Mouse (Mus musculus): ENCODE results near the gene Ahcyl1. TPM values are rescaled to one million over a fixed set of nuclear protein-coding genes. Genes with fewer than 3 reads are reported as not detected.

The Ahcyl1 gene
- polyA plus RNA-seq, 2 experiments: 28.6 to 30.1 TPM

DNA sequence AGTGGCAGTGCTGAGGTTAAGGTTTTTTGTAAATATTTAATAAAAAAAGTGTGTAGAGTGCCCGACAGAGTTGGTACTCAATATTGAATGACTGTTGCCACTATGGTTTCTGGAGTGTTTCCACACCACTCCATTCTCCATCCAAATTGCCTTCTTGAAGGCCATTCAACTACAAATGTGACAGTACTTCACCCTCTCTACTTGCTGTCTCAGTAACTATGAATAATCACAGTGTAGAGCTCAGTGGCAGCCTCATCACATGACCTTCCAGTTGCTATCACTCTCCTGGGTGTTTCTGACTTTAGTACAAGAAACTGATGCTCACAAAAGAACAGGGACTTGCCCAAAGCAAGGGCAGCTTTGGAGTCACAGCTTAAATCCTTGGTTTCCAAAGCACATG, 19.6 kb upstream of the Ahcyl1 start:
- TF ChIP-seq EP300 (IDR thresholded peaks at IDR 0.05; ENCODE audit: low read depth): no peak
- no peak for TF ChIP-seq CTCF (IDR thresholded peaks at IDR 0.05; ENCODE audit: low read depth)
- DNase-seq (ENCODE audit: low read depth in 3 of 3, low spot score in 3 of 3) (no peak), ATAC-seq (ENCODE audit: insufficient read depth) (no peak)
- H3K9ac ChIP-seq (replicated peaks): no peak overlapping the region
- H3K4me3 ChIP-seq (ENCODE audit: insufficient read depth in 1 of 2, low read depth in 2 of 2, low read length in 2 of 2): no peak overlapping the region
- no peaks in the 10 kb centered on the region for H3K9me3 ChIP-seq (ENCODE audit: control insufficient read depth, low read length)
- H3K27ac ChIP-seq: no peak overlapping the region
- H3K4me1 ChIP-seq (replicated peaks; ENCODE audit: control insufficient read depth in 2 of 2, insufficient read depth in 2 of 2, low read length in 1 of 2): peaks cover 0 to 3% of the 10 kb centered on the region in 2 experiments; a peak in 1 of 4 replicates
- no peak overlapping the region for H3K4me2 ChIP-seq (ENCODE audit: low read depth)
- H3K27me3 ChIP-seq (ENCODE audit: control insufficient read depth, insufficient read depth, low read length): no peaks in the 10 kb centered on the region
- WGBS (ENCODE audit: insufficient replicate concordance): 54% methylated on average over 1 of the region's 1 CpGs
- H3K36me3 ChIP-seq (replicated peaks; ENCODE audit: control insufficient read depth, insufficient read depth, low read depth): no peaks in the 10 kb centered on the region

DNA sequence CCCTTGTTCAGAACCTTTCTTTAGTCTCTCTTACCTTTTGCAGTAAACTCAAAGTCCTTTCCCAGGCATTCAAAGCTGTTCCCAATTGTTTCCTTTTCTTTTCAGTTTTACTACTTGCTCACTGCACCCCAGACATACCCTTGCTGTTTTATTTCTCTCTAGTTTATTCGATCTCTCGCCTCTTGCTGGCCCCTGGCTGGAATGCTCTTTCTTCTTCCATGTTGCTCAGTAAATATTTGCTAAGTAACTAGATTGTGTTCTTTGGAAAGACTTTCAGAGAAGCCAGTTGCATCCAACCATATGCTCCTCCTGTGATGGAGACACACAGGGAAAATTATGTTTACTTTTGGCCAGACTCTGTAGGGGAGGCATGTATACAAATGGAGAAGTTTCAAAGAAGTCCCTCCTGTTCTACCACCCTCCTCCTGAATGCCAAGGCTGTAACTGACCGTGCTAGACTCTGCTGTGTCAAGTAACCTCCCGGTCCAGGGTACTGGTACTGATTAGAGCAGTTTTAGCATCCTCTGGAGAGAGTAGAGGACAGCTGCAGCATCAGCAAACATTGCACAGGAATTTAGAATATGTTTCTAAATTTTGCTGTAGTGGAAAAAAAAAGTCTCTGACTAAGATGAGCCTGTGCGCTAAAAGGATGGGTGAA, 18.0 kb upstream of the Ahcyl1 start:
- no peak for TF ChIP-seq EP300 (IDR thresholded peaks at IDR 0.05; ENCODE audit: low read depth)
- TF ChIP-seq CTCF (IDR thresholded peaks at IDR 0.05; ENCODE audit: low read depth): no peak
- 48% methylated on average over 5 of the region's 5 CpGs for WGBS (ENCODE audit: insufficient replicate concordance)
- H3K9ac ChIP-seq (replicated peaks): no peak overlapping the region
- H3K4me3 ChIP-seq (ENCODE audit: insufficient read depth in 1 of 2, low read depth in 2 of 2, low read length in 2 of 2): no peak overlapping the region
- H3K9me3 ChIP-seq (ENCODE audit: control insufficient read depth, low read length): no peaks in the 10 kb centered on the region
- DNase-seq (ENCODE audit: low read depth in 3 of 3, low spot score in 3 of 3) (no peak), ATAC-seq (ENCODE audit: insufficient read depth) (no peak)
- H3K4me2 ChIP-seq (ENCODE audit: low read depth): no peak overlapping the region
- peaks cover 0 to 3% of the 10 kb centered on the region in 2 experiments; a peak in 1 of 4 replicates for H3K4me1 ChIP-seq (replicated peaks; ENCODE audit: control insufficient read depth in 2 of 2, insufficient read depth in 2 of 2, low read length in 1 of 2)
- H3K27ac ChIP-seq: no peak overlapping the region
- H3K36me3 ChIP-seq (replicated peaks; ENCODE audit: control insufficient read depth, insufficient read depth, low read depth): no peaks in the 10 kb centered on the region
- no peaks in the 10 kb centered on the region for H3K27me3 ChIP-seq (ENCODE audit: control insufficient read depth, insufficient read depth, low read length)

DNA sequence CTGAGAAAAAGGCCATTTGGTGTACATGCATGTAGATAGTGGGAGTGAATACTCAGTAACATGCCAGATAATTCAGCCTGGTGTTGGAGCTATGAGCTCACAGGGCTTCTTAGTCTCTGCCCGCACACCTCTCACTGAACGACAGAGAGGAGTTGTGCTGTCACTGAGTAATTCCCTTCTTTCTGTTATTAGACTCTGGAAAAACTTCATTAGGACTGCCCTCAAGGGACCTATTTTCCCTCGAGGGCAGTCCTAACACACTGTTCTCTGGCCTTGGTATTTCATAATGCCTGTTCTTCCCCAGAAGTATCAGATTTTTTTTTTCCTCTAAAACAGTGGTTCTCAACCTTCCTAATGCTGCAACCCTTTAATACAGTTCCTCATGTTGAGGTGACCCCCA, 15.7 kb upstream of the Ahcyl1 start:
- DNase-seq (ENCODE audit: low read depth in 3 of 3, low spot score in 3 of 3): no peak
- no peak overlapping the region for H3K4me3 ChIP-seq (ENCODE audit: insufficient read depth in 1 of 2, low read depth in 2 of 2, low read length in 2 of 2)
- no peak overlapping the region for H3K27ac ChIP-seq
- ATAC-seq (ENCODE audit: insufficient read depth): no peak
- no peaks in the 10 kb centered on the region for H3K9me3 ChIP-seq (ENCODE audit: control insufficient read depth, low read length)
- H3K9ac ChIP-seq (replicated peaks): no peak overlapping the region
- TF ChIP-seq EP300 (IDR thresholded peaks at IDR 0.05; ENCODE audit: low read depth): no peak
- H3K4me2 ChIP-seq (ENCODE audit: low read depth): no peak overlapping the region
- no peaks in the 10 kb centered on the region for H3K36me3 ChIP-seq (replicated peaks; ENCODE audit: control insufficient read depth, insufficient read depth, low read depth)
- H3K27me3 ChIP-seq (ENCODE audit: control insufficient read depth, insufficient read depth, low read length): no peaks in the 10 kb centered on the region
- WGBS (ENCODE audit: insufficient replicate concordance): 49% methylated on average over 3 of the region's 3 CpGs
- H3K4me1 ChIP-seq (replicated peaks; ENCODE audit: control insufficient read depth in 2 of 2, insufficient read depth in 2 of 2, low read length in 1 of 2): peaks cover 0 to 2% of the 10 kb centered on the region in 2 experiments; a peak in 1 of 4 replicates

DNA sequence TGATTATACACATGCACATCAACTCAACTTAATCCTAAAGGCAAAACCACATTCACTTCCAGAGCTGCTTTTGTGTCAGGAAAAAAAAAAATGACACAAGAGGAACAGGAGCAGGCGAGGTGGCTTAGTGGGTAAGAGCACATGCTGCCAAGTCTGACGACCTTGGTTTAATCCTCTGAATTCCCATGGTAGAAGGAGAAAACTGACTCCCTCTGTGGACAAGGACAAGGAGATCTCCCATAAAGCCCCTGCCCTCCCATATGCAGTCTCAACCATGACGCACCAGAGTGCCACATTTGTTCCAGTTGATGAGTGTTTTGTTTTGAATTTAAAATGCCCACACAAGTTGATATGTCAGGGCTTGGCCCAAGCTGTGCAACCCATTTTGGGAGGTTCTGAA, 12.8 kb upstream of the Ahcyl1 start:
- 54% methylated on average over 3 of the region's 3 CpGs for WGBS (ENCODE audit: insufficient replicate concordance)
- H3K4me3 ChIP-seq (ENCODE audit: insufficient read depth in 1 of 2, low read depth in 2 of 2, low read length in 2 of 2): no peak overlapping the region
- H3K9me3 ChIP-seq (ENCODE audit: control insufficient read depth, low read length): no peaks in the 10 kb centered on the region
- H3K4me1 ChIP-seq (replicated peaks; ENCODE audit: control insufficient read depth in 2 of 2, insufficient read depth in 2 of 2, low read length in 1 of 2): no peaks in the 10 kb centered on the region; a peak in 1 of 4 replicates
- TF ChIP-seq CTCF (IDR thresholded peaks at IDR 0.05; ENCODE audit: low read depth) (no peak), EP300 (IDR thresholded peaks at IDR 0.05; ENCODE audit: low read depth) (no peak)
- no peak overlapping the region for H3K27ac ChIP-seq
- H3K27me3 ChIP-seq (ENCODE audit: control insufficient read depth, insufficient read depth, low read length): no peaks in the 10 kb centered on the region
- ATAC-seq (ENCODE audit: insufficient read depth) (no peak), DNase-seq (ENCODE audit: low read depth in 3 of 3, low spot score in 3 of 3) (no peak)
- H3K4me2 ChIP-seq (ENCODE audit: low read depth): no peak overlapping the region
- no peak overlapping the region for H3K9ac ChIP-seq (replicated peaks)
- H3K36me3 ChIP-seq (replicated peaks; ENCODE audit: control insufficient read depth, insufficient read depth, low read depth): no peaks in the 10 kb centered on the region

DNA sequence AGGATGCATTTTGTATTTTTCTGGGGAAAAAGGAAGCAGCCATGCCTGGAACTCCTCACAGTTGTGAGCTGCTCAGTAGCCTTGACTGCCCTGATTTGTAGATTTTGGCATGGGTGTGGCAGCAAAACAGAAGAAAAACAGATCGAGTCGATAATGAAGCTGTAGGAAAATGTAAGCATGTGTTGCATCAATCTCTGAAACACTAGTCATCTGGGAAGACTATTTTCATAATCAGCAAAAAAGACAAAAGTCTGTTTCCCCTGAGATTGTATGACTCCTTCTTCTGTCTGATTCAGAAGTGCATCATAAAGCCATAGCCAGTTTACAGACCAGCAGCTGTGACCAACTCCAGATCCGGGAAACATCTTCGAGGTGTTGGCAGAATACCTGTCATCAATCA, 10.9 kb upstream of the Ahcyl1 start:
- 75% methylated on average over 4 of the region's 4 CpGs for WGBS (ENCODE audit: insufficient replicate concordance)
- Histone ChIP-seq H3K4me2 (ENCODE audit: low read depth) (no peak overlapping the region), H3K36me3 (replicated peaks; ENCODE audit: control insufficient read depth, insufficient read depth, low read depth) (no peaks in the 10 kb centered on the region), H3K4me1 (replicated peaks; ENCODE audit: control insufficient read depth in 2 of 2, insufficient read depth in 2 of 2, low read length in 1 of 2) (no peaks in the 10 kb centered on the region; a peak in 1 of 4 replicates), H3K4me3 (ENCODE audit: insufficient read depth in 1 of 2, low read depth in 2 of 2, low read length in 2 of 2) (no peak overlapping the region), H3K9ac (replicated peaks) (no peak overlapping the region), H3K9me3 (ENCODE audit: control insufficient read depth, low read length) (no peaks in the 10 kb centered on the region), H3K27me3 (ENCODE audit: control insufficient read depth, insufficient read depth, low read length) (no peaks in the 10 kb centered on the region), H3K27ac (no peak overlapping the region)
- no peak for ATAC-seq (ENCODE audit: insufficient read depth)
- no peak for TF ChIP-seq EP300 (IDR thresholded peaks at IDR 0.05; ENCODE audit: low read depth)
- TF ChIP-seq CTCF (IDR thresholded peaks at IDR 0.05; ENCODE audit: low read depth): no peak
- DNase-seq (ENCODE audit: low read depth in 3 of 3, low spot score in 3 of 3): no peak
